ENCODE assay signal across 16 mouse cellular contexts in the genomic region with DNA sequence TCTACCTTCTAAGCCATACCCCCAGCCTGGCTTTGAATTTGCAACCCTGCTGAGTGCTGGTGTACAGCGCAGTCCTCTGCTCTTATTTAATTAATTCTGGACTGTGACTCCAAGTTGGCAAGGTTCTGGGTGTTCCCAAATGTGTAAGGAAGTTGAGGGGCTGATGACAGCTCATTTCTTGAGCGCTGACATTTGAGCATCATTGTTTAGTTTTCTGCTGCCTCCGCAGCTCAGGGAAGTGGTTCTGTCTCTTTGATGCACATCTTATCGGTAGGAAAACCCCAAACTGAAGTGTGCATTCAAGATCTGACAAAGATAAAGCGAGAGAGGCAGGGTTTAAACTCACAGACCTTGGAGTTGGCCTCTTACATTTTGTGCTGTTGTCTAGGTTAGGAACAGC.
"Had no signal": no experiment of that assay in that cellular context is flagged by ENCODE, and none has a peak within 500 bp of the region (broad histone marks: within the 10 kb centered on the region; RNA-seq: fewer than 3 reads in every experiment).

No protein-coding gene starts in this region.

- H3K4me2 ChIP-seq: liver, embryonic 11.5 days; liver, embryonic 15.5 days; midbrain, embryonic 15.5 days; neural tube, embryonic 13.5 days; stomach, embryonic 15.5 days had no signal

- DNase-seq: kidney, adult 9 months; kidney, postnatal 4 days; lung, adult 2 months; lung, postnatal 36 days; retina, postnatal 1 day; right cerebral cortex, postnatal 4 days; thymus, postnatal 14 days had no signal

- H3K27me3 ChIP-seq: liver, embryonic 15.5 days; midbrain, embryonic 15.5 days; neural tube, embryonic 13.5 days; stomach, embryonic 15.5 days had no signal

- H3K27ac ChIP-seq: kidney, postnatal 0 days; left cerebral cortex, adult 2 months; limb, embryonic 10.5 days; liver, embryonic 15.5 days; midbrain, embryonic 15.5 days; neural tube, embryonic 13.5 days; stomach, embryonic 15.5 days had no signal

- H3K36me3 ChIP-seq: limb, embryonic 10.5 days; liver, embryonic 15.5 days; midbrain, embryonic 15.5 days; neural tube, embryonic 13.5 days; stomach, embryonic 15.5 days had no signal

- H3K4me3 ChIP-seq: left cerebral cortex, adult 2 months; limb, embryonic 10.5 days; liver, embryonic 15.5 days; midbrain, embryonic 15.5 days; neural tube, embryonic 13.5 days; stomach, embryonic 15.5 days had no signal

- H3K9me3 ChIP-seq: limb, embryonic 10.5 days; liver, embryonic 15.5 days; midbrain, embryonic 15.5 days; neural tube, embryonic 13.5 days; stomach, embryonic 15.5 days had no signal

- ATAC-seq: lung, postnatal 0 days; midbrain, embryonic 15.5 days had no signal

- H3K4me1 ChIP-seq: liver, embryonic 15.5 days; midbrain, embryonic 15.5 days; neural tube, embryonic 13.5 days; stomach, embryonic 15.5 days had no signal

- H3K9ac ChIP-seq: liver, embryonic 15.5 days; midbrain, embryonic 15.5 days; neural tube, embryonic 13.5 days; stomach, embryonic 15.5 days had no signal
